14 mouse cellular contexts compared by ENCODE assay signal in the genomic region with DNA sequence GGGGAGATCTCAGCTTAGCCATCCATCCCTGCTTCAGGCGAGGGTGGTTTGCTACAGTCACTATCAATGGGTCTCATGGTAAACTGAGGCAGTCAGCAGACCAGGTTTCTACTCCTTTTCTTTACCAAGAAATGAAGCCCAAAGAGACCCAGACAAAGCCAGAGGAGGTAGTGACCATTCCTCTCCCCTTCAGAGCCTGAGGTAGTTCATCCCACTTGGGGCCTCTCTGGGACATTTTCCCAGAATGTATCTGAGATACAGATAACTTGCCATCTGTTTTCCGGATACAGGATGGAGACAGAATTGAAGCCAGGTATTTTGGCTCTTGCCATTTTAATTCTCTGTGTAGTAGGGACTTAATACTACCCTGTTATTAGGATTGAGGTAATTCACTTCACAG.
"Had no signal": no experiment of that assay in that cellular context is flagged by ENCODE, and none has a peak within 500 bp of the region (broad histone marks: within the 10 kb centered on the region; RNA-seq: fewer than 3 reads in every experiment).

No protein-coding gene starts in this region.

- DNase-seq: kidney, postnatal 36 days; liver; liver, embryonic 13.5 days; liver, postnatal 0 days; lung, postnatal 14 days; right cerebral cortex, postnatal 14 days; thymus, adult 2 months; thymus, postnatal 25 days had no signal

- H3K36me3 ChIP-seq: liver, embryonic 13.5 days had no signal

- H3K4me1 ChIP-seq: limb, embryonic 12.5 days; liver, embryonic 13.5 days; lung, embryonic 15.5 days; neural tube, embryonic 13.5 days; stomach, embryonic 15.5 days had no signal

- H3K9me3 ChIP-seq: limb, embryonic 12.5 days; liver, embryonic 13.5 days; lung, embryonic 15.5 days; neural tube, embryonic 13.5 days; stomach, embryonic 15.5 days had no signal

- ATAC-seq: liver, postnatal 0 days; midbrain, embryonic 16.5 days had no signal

- H3K4me3 ChIP-seq: limb, embryonic 12.5 days; liver, embryonic 13.5 days; lung, embryonic 15.5 days; neural tube, embryonic 13.5 days; stomach, embryonic 15.5 days had no signal

- H3K27me3 ChIP-seq: limb, embryonic 12.5 days; liver, embryonic 13.5 days; lung, embryonic 15.5 days; neural tube, embryonic 13.5 days; stomach, embryonic 15.5 days had no signal

- H3K9ac ChIP-seq: limb, embryonic 12.5 days; liver, embryonic 13.5 days; liver, postnatal 0 days; lung, embryonic 15.5 days; neural tube, embryonic 13.5 days; stomach, embryonic 15.5 days had no signal

- H3K4me2 ChIP-seq: limb, embryonic 12.5 days; liver, embryonic 13.5 days; lung, embryonic 15.5 days; neural tube, embryonic 13.5 days; stomach, embryonic 15.5 days had no signal

- H3K27ac ChIP-seq: kidney, postnatal 0 days; limb, embryonic 12.5 days; liver, embryonic 13.5 days; lung, embryonic 15.5 days; neural tube, embryonic 13.5 days; stomach, embryonic 15.5 days had no signal
